Mouse (Mus musculus) forelimb bud, embryonic 11.5 days (tissue): ENCODE data around the gene Zfp975.
"Not testable (repeated sequence)": the region's sequence is repeated elsewhere in the genome, so short reads cannot be mapped to it uniquely, and the experiment has no call there.

ENCODE experiments used
- DNase-seq: peaks from one replicate; pipeline ENCODE4 v3.0.0-alpha.2; 2012; ENCODE audit warnings: low read depth, low spot score

Zfp975 gene

DNA sequence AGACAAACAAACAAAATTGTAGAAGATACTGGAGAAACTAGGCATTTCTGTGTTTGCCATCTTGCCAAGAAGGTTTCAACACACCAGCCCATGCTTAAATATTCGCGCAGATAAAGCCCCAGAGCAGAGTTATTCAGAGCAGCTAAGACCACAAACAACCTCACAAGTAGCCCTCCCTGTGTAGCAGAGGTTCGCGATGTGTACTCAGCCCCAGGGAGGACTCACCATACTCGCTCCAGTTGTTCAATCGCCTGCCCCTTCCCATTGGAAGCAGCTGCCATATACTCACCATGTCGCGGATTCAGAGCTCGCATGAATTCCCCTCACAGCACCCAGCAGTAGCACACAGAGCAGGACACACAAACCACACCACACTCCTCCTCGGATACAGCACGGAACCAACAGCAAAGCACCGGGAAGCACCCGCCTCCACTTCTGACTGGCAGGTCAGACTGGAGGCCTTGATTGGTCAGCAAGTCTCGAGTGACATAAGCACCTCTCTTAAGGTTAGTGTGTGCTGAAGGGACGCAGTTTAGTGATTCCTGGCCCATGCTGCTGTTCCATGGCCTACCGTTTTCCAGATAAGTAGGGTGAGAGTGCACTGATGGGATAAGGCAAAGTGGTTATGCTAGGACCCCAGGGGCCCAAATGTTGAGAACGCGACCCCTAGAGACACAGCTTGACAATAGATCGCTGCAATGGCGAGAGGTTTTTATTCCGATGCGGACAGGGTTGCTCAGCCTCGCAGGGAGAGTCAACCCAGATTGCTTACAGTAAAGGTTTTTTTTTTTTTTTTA is at the start of gene Zfp975:
Gene Zfp975 (minus strand): TSS at position 381 of the 797 bp plus-strand sequence.
- peak; percentile 77 for DNase-seq

DNA sequence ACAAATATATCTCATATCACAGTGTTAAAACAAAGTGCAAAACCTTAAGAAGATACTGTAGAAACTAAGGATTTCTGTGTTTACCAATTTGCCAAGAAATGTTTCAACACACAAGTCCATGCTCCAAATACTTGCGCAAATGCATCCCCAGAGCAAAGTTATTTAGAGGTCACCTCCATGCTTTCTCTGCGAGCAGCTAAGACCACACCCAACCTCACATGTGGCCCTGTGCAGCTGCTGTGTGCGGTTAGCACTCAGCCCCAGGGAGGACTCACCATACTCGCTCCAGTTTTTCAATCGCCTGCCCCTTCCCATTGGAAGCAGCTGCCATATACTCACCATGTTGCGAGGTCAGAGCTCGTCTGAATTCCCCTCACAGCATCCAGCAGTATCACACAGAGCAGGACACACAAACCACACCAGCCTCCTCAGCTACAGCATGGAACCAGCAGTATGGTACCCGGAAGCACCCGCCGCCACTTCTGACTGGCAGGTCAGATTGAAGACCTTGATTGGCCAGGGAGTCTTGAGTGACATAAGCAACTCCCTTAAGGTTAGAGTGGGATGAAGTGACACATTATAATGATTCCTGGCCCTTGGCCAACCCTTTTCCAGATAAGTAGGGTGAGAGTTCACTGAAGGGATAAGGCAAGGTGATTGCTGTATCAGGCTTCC is 46.1 kb upstream of the Zfp975 start:
- no peak for DNase-seq

DNA sequence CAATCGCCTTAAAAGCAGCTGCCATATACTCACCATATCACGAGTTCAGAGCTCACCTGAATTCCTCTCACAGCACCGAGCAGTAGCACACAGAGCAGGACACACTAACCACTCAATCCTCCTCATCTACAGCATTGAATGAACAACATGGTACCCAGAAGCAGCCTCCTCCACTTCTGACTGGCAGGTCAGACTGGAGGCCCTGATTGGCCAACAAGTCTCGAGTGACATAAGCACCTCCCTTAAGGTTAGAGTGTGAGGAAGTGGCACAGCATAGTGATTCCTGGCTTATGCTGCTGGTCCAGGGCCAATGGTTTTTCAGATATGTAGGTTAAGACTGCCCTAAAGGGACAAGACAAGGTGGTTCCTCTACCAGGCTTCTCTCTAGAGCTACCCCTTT is 34.4 kb upstream of the Zfp975 start, which contains the start of gene Gm17067:
Gene Gm17067 (minus strand): TSS at position 101 of the 400 bp plus-strand sequence.
- DNase-seq, result not testable (repeated sequence)

DNA sequence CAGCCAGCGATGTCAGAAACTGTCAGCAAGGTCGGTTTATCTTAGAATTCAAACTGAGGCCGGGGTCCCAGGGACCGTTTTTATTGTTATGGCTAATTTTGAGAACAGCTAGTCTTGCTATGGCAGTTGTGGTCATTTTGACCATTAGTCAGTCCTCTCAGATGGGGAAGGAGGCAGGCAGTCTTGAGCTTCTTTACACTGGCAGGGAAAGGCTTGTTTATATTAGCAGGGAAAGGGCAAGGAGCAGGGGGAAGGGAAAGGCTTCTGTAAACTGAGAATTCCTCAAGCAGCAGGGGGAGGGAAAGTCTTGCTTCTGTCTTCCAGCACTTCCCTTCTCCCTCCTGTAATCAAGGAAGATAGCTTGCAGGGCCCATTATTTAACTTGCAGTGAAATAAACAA is 709 bp upstream of the Zfp975 start:
- peak; percentile 12 for DNase-seq

DNA sequence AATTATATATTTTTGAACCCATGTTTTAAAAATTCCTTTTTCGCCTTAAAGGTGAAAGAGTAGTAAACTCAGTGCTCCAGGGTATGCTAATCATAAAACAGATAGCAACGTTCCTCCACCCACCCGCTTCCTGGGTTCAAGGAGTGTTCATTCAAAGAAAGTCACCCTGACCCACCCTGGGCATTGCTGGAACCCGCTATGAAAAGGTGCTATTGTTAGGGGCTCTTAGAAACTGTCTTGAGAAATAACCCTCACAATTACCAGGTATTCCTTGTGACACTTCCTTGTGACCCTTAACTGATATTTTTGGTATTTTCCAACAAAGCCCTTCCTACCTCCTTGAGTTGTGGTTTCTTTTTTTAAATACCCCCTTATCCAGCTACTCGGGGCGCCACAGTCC is 12.5 kb downstream of the Zfp975 start:
- DNase-seq, result not testable (repeated sequence)

DNA sequence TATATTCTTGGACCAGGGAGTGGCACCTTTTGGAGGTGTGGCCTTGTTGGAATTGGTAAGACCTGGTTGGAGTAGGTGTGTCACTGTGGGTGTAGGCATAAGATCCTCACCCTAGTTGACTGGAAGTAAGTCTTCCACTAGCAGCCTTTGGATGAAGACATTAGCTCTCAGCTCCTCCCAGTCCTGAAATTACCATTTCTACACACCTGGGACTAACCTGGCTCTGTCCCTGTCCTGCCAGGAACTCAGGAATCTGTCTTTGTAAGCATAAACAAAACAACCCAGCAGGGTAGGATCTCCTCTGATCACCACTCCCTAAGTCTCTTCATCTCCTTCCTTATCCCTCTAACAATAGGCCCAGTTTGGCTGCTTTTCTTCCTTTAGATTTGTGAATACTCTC is 12.9 kb downstream of the Zfp975 start:
- DNase-seq, result not testable (repeated sequence)

DNA sequence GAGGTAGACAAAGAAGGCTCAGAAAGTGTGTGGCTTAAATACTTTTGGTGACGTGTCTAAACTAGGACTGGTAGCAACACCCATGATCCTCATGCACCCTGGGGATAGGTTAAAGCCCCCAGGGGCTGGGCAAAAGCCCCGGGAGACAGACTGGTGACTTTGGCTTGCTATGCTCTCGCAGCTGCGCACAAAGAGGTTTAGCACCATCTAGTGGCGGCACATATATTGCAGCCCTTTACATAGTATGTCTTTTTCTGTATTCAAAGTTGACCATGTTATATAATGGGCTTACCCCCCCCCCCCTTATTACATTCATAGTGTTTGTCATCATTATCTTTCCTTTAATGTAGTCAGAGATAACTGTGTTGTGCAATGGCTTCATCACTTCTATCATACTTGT is 32.4 kb downstream of the Zfp975 start:
- not testable (repeated sequence) for DNase-seq

DNA sequence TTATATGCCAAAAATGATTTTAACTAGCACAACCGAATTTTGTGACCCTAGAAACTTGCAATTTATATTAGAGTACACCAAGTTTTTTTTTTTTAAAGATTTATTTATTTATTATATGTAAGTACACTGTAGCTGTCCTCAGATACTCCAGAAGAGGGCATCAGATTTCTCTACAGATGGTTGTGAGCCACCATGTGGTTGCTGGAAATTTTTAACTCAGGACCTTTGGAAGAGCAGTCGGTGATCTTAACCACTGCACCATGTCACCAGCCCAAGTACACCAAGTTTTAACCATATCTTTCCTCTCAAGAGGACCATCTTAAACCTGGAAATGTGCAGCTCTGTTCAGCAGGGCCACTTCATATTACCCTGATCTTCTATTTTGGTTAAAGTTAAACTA is 37.3 kb downstream of the Zfp975 start:
- DNase-seq, result not testable (repeated sequence)

DNA sequence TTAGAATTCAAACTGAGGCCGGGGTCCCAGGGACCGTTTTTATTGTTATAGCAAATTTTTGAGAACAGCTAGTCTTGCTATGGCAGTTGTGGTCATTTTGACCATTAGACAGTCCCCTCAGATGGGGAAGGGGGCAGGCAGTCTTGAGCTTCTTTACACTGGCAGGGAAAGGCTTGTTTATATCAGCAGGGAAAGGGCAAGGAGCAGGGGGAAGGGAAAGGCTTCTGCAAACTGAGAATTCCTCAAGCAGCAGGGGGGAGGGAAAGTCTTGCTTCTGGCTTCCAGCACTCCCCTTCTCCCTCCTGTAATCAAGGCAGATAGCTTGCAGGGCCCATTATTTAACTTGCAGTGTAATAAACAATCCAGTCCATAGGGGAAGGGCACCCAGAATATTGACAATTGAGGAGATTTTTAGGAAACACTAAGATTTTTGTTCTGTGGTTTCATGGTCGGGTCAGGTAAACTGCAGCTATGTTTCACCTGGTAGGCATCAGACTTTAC is 49.4 kb downstream of the Zfp975 start:
- not testable (repeated sequence) for DNase-seq

DNA sequence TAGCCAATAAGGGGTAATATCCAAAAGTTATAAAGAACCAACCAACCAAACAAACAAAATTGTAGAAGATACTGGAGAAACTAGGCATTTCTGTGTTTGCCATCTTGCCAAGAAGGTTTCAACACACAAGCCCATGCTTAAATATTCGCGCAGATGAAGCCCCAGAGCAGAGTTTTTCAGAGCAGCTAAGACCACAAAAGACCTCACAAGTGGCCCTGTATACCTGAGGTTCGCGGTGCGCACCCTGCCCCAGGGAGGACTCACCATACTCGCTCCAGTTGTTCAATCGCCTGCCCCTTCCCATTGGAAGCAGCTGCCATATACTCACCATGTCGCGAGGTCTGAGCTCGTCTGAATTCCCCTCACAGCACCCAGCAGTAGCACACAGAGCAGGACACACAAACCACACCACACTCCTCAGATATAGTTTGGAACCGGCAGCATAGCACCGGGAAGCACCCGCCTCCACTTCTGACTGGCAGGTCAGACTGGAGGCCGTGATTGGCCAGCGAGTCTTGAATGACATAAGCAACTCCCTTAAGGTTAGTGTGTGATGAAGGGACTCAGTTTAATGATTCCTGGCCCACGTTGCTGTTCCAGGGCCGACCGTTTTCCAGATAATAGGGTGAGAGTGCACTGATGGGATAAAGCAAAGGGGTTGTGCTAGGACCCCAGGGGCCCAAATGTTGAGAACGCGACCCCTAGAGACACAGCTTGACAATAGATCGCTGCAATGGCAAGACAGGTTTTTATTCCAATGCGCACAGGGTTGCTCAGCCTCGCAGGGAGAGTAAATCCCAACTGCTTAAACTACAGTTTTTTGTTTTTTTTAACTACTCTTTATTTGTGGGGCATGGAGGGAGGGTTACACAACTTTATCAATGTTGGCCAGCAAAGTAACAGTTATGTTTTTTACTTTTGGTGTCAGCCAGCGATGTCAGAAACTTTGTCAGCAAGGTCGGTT is 50.1 kb downstream of the Zfp975 start, which contains the start of gene Zfp976:
Gene Zfp976 (minus strand): TSS at position 437 of the 964 bp plus-strand sequence.
- peak; percentile 66 for DNase-seq

DNA sequence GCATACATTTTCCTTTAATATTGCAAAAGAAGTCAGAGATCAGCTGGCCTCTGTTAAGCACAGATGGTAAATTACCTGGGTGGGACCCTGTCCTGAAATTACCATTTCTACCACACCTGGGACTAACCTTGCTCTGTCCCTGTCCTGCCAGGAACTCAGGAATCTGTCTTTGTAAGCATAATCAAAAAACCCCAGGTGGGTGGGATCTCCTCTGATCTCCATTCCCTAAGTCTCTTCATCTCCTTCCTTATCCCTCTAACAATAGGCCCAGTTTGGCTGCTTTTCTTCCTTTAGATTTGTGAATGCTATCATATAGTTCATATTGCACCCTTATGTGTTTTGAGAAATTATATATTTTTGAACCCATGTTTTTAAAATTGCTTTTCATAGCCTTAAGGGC is 61.5 kb downstream of the Zfp975 start:
- not testable (repeated sequence) for DNase-seq
